Mouse (Mus musculus) G1E-ER4 (cell line): ENCODE measurements around the gene Gmnn. TPM values are rescaled to one million over a fixed set of nuclear protein-coding genes. Genes with fewer than 3 reads are reported as not detected.

Source experiments
- GATA1 ChIP-seq: IDR thresholded peaks from one replicate; pipeline ENCODE4 v1.8.0; 2012; ENCODE audit warnings: low read length, inconsistent platforms
- polyA plus RNA-seq: library from polyadenylated mRNA; stranded (reverse); fragments of >175 nt; gene quantifications from 2 replicates; pipeline ENCODE4 v1.2.3, GENCODE M21; 2012

Gene Gmnn
- polyA plus RNA-seq = 4.0 and 9.1 TPM in 2 replicates

DNA sequence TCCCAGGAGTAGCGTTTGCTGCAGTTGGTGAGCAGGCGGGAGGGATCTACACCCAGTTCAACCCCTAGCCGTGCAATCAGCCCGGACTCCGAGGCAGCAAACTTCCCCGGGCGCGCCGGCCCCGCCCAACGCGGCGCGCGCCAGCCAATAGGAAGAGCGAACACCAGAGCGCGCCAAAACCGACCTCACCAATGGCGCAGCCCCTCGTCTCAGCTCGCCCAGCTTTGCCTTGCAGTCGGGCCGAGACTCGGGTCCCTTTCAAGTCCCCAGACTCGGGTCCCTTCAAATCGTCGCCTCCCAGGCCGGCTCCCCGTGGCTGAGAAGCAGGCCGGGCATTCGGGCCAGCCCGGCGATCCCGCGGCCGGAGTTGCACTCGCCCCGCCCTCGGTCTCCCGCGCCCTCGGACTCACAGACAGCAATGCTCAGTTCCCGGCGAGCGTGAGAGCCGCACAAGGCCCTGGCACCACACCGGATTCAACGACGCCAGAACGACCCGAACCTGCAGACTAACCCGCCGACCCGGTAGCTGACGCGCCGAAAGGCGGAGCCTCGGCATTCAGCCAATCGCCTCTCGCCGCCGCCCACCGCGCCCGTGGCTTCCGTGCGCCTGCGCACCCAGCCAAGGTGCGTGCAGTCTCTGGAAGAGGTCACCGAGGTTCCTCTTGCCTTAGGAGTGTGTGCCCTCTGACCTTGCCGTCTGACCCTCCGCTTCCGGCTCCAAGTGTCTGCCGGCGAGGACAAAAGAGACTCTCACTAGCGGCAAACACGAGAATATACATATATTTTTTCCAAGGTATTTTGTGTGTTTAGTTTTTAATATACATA is at the start of gene Gmnn:
Gmnn (minus strand) TSS at position 521 of the 825 bp plus-strand sequence.
- no peak for TF ChIP-seq GATA1

GRCm38 (mm10) chr13:24806079-24806478 is 44.4 kb upstream of the Gmnn start:
- no peak for TF ChIP-seq GATA1

- no peak for TF ChIP-seq GATA1
Observed at GRCm38 (mm10) chr13:24803196-24803595, 41.5 kb upstream of the Gmnn start.

DNA sequence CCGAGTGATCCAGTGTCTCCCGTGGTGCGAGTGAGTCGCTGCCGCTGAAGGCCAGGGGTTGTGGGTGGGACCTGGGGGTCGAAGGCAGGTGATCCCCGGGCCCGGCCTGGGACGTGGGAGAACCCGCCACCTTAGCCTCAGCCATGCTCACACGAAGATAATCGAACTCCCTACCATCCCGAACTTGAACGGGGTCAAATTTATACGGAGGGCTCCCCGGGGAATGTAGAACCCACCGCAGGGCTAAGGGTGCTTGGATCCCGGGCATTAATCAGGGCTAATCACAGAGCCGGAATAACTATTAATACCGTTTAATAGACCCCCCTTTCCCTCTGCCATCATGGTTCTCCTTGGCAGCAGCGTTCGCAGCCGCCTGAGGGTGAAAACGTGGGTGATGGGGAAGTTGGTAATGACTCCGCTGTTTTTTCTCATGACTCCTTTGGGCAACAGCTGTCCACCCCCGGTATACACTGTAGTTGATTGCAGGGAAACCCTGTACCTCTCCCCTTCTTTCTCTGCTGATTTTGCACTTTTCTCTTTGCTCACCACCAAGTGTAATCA is 40.5 kb upstream of the Gmnn start:
- no peak for TF ChIP-seq GATA1

DNA sequence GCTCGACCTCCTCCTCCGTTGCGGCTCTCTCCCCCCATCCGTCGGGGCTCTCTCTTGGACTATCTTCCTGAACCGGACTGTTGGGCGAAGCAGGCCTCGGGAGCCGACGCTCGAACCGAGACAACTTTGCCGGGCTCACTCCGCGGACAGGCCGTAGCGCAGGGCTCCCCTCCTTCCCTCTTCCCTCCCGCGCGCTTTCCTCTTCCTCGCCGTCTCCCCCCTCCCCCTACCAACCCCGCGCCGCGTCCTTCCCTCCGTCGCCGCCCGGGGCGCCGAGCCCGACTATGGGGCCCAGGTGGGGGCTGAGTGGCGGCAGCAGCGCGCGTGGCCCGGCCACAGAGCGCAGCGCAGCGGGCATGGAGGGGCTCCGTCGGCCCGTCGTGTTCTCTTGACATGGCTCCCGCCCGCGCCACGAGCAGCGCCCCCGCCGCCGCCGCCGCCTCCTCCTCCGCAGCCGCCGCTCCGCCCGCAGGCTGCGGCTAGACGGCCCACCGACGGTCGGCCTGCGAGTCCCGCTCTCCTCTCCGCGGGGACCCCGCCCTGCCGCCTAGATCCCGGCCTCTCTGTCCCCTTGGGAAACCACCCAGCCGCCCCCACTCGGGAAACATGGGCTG is 39.7 kb upstream of the Gmnn start, which contains the start of gene BC005537:
BC005537 (plus strand) TSS at position 350 of the 614 bp plus-strand sequence.
- no peak for TF ChIP-seq GATA1

GRCm38 (mm10) chr13:24800674-24801307 is 39.1 kb upstream of the Gmnn start:
- TF ChIP-seq GATA1 = no peak

GRCm38 (mm10) chr13:24799925-24800673 is 38.4 kb upstream of the Gmnn start:
- TF ChIP-seq GATA1 = no peak

- no peak for TF ChIP-seq GATA1
Observed at GRCm38 (mm10) chr13:24799378-24799777, 37.7 kb upstream of the Gmnn start.

- no peak for TF ChIP-seq GATA1
Observed at GRCm38 (mm10) chr13:24798686-24799085, 37.0 kb upstream of the Gmnn start.

GRCm38 (mm10) chr13:24792411-24793045 is 30.8 kb upstream of the Gmnn start:
- no peak for TF ChIP-seq GATA1

DNA sequence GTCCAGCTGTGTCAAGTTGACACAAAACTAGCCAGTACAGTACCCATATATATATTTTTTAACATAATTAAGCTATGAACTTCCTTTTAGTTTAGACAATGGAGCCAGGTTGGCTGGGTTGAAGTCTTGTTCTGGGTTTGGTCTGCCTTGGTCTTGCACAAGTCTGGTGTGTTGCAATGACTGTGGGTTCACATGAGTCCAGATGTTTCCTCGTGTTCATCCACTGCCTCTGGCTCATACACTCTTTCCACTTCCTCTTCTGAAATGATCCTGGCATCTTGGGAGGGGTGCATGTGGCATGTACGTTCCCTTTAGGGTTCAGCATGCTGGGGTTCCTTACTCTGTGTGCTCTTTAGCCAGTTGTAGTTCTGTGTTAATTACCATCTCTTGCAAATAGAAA is 29.6 kb upstream of the Gmnn start:
- TF ChIP-seq GATA1 = no peak

GRCm38 (mm10) chr13:24787477-24787876 is 25.8 kb upstream of the Gmnn start:
- no peak for TF ChIP-seq GATA1

GRCm38 (mm10) chr13:24786014-24786490 is 24.3 kb upstream of the Gmnn start:
- TF ChIP-seq GATA1 = no peak

DNA sequence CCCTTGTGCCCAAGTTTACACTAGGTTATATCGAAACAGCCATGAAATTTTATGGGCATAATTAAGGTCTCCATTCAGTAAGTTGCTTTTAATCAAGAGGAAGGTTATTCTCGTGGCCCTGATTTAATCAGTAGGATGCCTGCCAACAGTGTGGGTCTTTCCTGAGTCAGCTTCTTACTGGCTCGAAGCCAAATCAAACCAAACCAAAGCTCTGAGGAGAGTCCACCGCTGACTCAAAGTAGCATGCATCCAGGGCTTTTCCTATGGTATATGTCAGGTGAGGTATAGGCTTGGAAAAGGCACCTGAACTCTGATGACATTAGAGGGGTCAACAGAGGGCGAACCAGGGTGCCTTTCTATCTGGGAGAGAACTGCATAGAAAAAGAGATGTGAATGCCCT is 20.2 kb upstream of the Gmnn start:
- no peak for TF ChIP-seq GATA1

GRCm38 (mm10) chr13:24778706-24779380 is 17.1 kb upstream of the Gmnn start:
- no peak for TF ChIP-seq GATA1
